Mouse (Mus musculus) urinary bladder, postnatal 14 days (tissue): ENCODE results near the gene Gtpbp6.
A peak's percentile ranks its signal among the peaks of the same experiment; 100 is the strongest.
"Not testable (repeated sequence)": the region's sequence is repeated elsewhere in the genome, so short reads cannot be mapped to it uniquely, and the experiment has no call there.

Experiments
- DNase-seq: peaks from one replicate; pipeline ENCODE4 v3.0.0; 2021; ENCODE audit warnings: low spot score

Gtpbp6 gene

GRCm38 (mm10) chr5:110107581-110108304 lies at the start of gene Gtpbp6:
Gene Gtpbp6, minus strand, starts transcription at chr5:110108197.
- peak; percentile 97 for DNase-seq

- DNase-seq: no peak
Observed at GRCm38 (mm10) chr5:110143007-110143406, 35.0 kb upstream of the Gtpbp6 start.

DNA sequence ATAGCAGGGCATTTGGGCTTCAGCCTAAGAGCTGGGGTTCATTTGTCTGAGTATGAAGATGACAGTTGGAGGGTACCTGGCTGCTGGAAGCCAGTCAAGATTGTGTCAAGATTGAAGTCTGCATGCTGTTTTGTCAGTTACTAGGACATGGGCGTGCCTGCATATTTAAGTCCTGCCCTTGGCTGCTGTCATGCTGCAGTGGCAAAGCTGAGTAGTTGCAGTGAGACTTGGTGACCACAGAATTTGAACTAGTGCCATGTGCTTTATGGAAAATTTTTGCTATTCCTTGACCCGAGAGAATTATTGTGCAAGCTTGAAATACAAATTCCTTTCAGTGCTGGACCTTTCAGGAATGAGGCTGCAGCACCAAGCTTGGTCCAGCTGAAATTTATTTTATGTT lies 34.3 kb upstream of the Gtpbp6 start:
- no peak for DNase-seq

- no peak for DNase-seq
Observed at GRCm38 (mm10) chr5:110140424-110140823, 32.4 kb upstream of the Gtpbp6 start.

DNA sequence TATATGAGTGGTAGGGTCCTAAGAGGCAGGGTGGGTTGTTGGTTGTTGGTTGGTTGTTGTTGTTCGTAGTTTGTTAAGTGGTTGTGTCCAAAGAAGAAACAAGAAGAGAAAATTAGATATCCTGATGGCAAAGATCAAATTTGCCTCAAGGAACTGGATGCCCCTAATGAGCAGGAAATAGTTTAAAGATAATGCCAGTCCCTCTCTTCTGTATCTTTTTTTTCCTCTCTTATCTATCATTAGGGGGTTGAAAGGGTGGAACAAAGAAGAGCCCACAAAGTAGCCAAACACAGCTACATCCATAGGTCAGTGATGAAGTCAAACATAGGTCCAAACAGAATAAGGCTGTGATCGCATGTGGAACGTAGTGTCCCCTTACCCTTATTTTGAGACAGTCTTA lies 31.3 kb upstream of the Gtpbp6 start:
- no peak for DNase-seq

DNA sequence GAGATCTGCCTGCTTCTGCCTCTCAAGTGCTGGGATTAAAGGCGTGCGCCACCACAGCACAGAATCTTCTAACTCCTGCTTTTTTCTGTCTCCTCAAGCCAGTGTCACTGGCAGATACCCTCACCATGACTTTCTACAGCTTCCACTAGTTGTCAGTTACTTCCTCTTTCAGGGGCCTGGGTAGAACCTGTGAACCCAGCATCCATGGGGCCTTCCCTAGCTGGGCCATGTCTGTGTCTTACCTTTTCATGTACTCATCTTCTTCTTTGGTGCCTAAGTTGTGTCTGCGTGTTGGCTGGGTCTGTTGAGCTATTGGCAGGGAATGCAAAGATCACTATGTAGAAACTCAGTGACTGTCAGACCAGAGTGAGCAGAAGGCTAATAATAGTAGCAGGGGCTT lies 29.8 kb upstream of the Gtpbp6 start:
- DNase-seq: no peak

GRCm38 (mm10) chr5:110136087-110136464 lies 28.1 kb upstream of the Gtpbp6 start:
- no peak for DNase-seq

DNA sequence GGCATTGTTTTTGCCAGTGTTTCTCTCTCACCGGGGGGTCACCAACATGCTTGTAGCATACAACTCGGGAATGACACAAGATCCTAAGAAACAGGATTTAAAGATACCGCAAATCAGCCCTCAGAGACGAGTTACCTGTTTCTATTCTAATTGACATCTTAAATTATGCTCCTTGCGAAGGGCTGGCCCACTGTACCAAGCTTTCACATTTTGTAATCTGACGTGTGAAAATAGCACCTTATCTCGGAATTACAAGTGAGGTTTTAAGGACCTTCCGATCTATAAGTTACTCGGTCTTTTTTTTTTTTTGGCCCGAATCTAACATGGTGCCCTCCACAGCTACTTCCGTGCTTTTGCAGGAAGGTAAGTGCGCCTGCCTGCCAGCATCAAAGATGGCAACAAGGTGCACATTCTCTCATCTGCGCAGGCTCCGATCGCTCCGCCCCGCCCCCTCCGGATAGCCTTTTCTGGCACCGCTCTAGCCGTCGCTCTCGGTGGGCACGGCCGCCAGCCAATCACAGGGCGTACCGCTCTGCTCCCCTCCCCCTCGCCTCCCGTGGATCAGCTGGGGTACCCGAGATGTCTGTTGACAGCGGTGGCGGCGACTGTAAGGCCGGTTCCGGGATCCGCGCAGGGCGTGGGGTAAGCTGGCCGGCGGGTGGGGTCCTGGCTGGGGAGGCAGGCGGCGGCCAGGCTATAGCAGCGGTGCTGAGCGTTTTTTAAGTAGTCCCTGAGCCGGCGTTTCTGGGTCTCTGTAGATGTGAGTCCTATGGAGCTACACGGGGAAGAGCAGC lies 27.5 kb upstream of the Gtpbp6 start, which contains the start of gene Chfr:
TSS of gene Chfr (plus strand) at position 550 of the 794 bp plus-strand sequence.
- peak; percentile 99 for DNase-seq

DNA sequence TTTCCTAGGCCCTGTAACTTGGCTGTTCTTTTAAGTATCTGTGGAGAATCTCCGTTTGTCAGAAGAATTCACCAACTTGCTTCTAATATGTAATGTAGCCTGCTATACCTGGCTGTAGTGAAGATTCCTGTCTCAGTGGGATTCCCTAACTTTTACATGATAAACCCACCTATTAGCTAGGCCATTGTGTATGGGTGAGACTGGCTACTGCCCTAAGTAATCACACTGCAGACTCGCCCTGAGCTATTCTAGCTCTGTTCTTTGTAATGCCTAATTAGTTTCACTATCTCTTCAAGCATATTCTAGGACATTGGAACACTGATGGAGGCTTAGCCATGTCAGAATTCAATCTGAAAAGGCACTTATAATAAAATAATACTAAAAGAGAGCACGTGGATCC lies 14.4 kb upstream of the Gtpbp6 start:
- not testable (repeated sequence) for DNase-seq

GRCm38 (mm10) chr5:110109991-110110441 lies 2.0 kb upstream of the Gtpbp6 start, which contains the start of gene Zfp605:
Gene Zfp605, plus strand, starts transcription at chr5:110110092.
- peak; percentile 90 for DNase-seq

DNA sequence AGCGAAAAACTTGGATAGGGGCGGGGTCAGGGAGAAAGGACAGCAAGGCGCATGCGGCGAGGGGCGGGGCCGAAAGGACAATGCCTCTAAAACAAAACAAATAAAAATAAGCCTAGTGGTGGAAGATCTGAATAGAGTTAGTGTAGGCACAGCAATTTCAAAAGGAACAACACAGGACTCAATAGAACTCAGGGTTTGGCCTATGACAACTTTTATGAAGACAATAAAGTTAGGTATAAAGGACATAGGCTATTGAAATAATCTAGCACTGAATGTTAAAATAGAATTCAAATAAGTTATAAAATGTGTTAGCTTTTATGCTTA lies 270 bp upstream of the Gtpbp6 start:
- no peak for DNase-seq

DNA sequence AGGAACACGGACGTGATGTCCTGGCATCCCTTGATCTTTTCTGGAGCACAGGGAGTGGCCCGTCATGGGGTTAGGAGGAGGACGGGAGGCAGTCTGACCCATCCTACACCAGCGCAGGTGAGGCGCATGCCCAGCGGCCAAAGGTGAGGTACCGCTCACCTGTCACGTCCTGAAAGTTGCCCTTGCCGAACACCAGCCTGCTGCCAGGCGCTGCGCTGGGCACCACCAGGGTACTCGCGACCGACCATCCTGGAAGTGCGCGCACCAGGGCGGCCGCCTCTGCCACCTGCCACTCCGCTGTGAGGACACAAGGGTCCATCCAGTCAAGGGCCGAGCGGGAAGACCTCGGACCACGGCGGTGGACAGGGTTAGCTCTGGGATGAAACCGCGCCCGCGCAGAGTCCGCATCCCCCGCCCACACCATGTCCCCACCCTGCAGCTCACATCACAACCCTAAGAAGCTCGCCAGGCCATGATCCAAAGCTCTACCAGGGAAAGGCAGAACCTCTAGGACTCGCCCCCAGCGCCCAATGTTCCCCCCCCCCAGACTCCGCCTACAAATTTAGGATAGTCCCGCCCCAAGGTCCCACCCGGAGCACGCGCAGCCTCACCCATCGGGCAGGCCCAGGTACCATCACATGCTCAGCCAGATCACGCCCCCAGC lies 964 bp downstream of the Gtpbp6 start:
- DNase-seq: no peak

- DNase-seq: no peak
Observed at GRCm38 (mm10) chr5:110106140-110106871, 1.7 kb downstream of the Gtpbp6 start.

DNA sequence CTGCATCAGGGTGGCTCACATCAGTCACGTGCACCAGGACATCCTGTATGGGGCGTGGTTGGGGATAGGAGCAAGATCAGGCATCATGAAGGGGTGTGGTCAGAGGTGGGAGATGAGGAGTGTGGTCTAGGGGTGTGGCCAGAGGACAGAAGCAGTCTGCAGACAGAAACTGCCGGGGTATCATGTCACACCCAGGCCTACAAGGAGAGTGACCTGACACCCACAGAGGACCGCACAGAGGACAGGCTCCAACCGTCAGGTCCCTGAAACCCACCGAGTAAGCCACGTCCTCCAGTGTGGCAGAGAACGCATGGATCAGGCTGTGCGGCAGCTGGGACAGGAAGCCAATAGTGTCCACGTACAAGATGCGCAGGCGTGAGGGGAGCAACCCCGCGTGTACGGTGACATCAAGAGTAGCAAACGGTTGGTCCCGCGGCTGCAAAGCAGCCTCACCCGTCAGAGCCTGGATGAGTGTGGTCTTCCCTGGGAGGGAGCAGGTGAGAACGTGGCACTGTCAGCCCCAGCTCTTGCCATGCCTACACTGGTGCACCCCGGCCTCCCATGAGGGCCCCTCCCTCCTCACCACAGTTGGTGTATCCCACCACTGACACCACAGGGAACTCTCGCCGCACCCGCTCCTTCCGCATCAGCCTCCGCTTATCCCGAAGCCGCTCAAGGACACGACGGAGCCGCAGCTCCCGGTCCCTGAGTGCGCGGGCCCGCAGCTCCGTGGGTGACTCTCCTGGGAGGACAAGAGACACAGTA lies 3.2 kb downstream of the Gtpbp6 start:
- no peak for DNase-seq

GRCm38 (mm10) chr5:110103901-110104615 lies 3.9 kb downstream of the Gtpbp6 start:
- DNase-seq: no peak

DNA sequence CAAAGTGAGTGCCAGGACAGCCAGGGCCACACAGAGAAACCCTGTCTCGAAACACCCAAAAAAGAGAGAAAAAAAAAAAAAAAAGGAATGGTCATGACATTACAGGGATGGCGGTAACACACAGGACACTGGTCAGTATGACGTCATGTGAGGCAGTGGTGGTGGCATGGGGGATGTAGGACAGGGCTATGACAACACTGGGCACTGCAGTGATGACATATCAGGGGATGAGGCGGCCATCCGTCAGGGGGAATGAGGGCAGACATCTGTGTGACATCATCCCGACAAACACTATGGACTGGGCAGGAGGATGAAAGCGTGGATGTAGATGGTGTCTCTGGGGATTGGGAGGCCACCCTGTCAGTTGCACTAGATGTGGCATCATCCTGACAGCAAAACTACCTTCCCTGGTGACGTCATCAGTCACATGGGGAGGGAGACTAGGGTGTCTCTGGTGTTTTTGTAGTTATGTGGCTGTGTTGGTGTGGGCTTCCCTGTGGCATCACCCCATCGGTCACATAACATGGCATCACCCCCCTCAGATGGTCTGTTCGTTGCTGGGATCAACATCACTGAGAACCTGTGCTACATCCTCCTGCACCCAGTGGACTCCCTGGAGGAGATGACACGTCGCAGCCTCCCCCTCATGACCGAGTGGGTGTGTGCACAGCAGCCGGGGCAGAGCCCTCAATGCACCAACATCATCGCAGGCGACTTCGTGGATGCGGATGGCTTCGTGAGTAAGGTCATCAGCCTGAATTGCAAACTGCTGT lies 5.0 kb downstream of the Gtpbp6 start:
- DNase-seq: no peak

DNA sequence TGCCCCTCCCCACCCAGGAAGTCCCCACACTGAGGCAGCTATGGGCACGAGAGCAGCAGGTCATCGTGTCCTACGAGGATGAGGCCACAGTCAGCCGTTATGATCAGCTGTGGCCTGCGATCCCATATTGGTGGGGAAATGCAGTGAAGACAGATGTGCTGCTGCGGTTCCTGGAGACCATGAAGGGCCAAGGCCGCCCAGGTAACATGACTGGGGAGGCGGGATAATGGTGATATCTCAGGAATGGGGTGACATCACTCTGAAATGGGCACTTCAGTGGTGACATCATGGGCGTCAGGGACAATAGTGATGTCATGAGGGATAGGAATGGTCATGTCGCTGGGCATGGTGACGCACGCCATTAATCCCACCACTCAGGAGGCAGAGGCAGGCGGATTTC lies 5.6 kb downstream of the Gtpbp6 start:
- DNase-seq: no peak

DNA sequence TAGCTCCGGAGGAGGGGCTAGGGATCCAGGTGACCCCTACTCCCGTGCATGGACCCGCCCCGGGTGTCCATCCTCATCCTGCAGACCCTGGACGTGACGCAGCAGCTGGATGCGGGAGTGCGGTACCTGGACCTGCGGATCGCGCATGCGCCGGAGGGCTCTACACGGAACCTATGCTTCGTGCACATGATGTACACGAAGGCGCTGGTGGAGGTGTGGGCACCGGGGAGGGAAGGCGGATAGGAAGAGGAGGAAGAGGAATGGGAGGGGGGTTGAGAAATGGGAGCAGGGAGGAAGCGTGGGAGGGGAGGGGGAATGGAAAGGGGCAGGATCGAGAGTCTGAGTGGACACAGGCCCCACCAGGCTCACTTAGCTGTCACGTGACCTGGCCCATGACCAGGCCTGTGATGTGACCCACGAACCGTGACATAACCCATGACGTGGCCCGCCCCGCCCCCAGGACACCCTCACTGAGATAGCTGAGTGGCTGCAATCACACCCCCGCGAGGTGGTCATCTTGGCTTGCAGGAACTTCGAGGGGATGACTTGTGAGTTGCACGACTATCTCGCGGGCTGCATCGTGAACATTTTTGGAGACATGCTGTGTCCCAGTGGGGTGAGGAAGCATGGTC lies 6.2 kb downstream of the Gtpbp6 start:
- DNase-seq: peak; percentile 25

- peak; percentile 11 for DNase-seq
Observed at GRCm38 (mm10) chr5:110100921-110101631, 6.9 kb downstream of the Gtpbp6 start.
